In the genomic region with DNA sequence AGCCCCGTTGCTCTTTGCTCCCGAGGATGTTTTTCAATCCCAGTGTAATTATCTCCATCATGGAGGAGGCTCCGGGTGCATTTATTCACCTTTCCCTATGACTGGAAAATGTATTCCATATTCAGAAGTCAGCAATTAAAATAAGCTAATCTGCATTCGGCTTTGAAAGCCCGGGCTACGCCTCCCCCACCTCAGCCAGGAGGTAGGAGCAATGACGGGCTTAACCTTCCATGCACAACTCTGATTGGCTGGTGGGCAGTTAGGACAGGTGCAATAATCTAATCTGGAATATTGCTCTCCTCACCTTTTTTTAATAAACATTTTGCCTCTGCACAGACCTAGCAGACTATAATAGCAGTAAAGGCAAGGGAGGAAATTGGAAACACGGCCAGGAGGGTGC, we compare ENCODE assay signal across 27 mouse cellular contexts.
"Had no signal": no experiment of that assay in that cellular context is flagged by ENCODE, and none has a peak within 500 bp of the region (broad histone marks: within the 10 kb centered on the region; RNA-seq: fewer than 3 reads in every experiment).

No protein-coding gene starts in this region.

- H3K27ac ChIP-seq: embryonic facial prominence, embryonic 10.5 days; embryonic facial prominence, embryonic 12.5 days; embryonic facial prominence, embryonic 13.5 days; embryonic facial prominence, embryonic 15.5 days; forebrain, embryonic 10.5 days; forebrain, embryonic 12.5 days; forebrain, embryonic 15.5 days; gastrocnemius, adult 2 months; heart, adult 2 months had no signal

- H3K4me2 ChIP-seq: embryonic facial prominence, embryonic 12.5 days; embryonic facial prominence, embryonic 13.5 days; embryonic facial prominence, embryonic 15.5 days; forebrain, embryonic 12.5 days; forebrain, embryonic 15.5 days had no signal

- DNase-seq: cerebellum, adult 18-20 months; cerebellum, adult 2 months; cerebellum, adult 8-10 months; cerebellum, adult 9-10 months; cerebellum, adult 9-11 months; cerebellum, postnatal 10 days; cerebellum, postnatal 14 days; cerebellum, postnatal 25 days; cerebellum, postnatal 36 days; embryo, embryonic 11 days; gastrocnemius, adult 2 months; gastrocnemius, postnatal 10 days; gastrocnemius, postnatal 14 days; gastrocnemius, postnatal 25 days; gastrocnemius, postnatal 36 days; heart, adult 18-20 months; heart, adult 2 months had no signal

- H3K9me3 ChIP-seq: embryonic facial prominence, embryonic 10.5 days; embryonic facial prominence, embryonic 12.5 days; embryonic facial prominence, embryonic 13.5 days; embryonic facial prominence, embryonic 15.5 days; forebrain, embryonic 10.5 days; forebrain, embryonic 12.5 days; forebrain, embryonic 15.5 days had no signal

- H3K4me1 ChIP-seq: forebrain, embryonic 12.5 days; forebrain, embryonic 15.5 days had no signal

- H3K9ac ChIP-seq: embryonic facial prominence, embryonic 12.5 days; embryonic facial prominence, embryonic 13.5 days; embryonic facial prominence, embryonic 15.5 days; forebrain, embryonic 12.5 days; forebrain, embryonic 15.5 days had no signal

- H3K27me3 ChIP-seq: embryonic facial prominence, embryonic 12.5 days; embryonic facial prominence, embryonic 13.5 days; embryonic facial prominence, embryonic 15.5 days; forebrain, embryonic 12.5 days; forebrain, embryonic 15.5 days had no signal

- H3K4me3 ChIP-seq: embryonic facial prominence, embryonic 10.5 days; embryonic facial prominence, embryonic 12.5 days; embryonic facial prominence, embryonic 13.5 days; embryonic facial prominence, embryonic 15.5 days; erythroblast, embryonic 14.5 days; forebrain, embryonic 10.5 days; forebrain, embryonic 12.5 days; forebrain, embryonic 15.5 days; gastrocnemius, adult 2 months; heart, adult 2 months had no signal

- H3K36me3 ChIP-seq: embryonic facial prominence, embryonic 10.5 days; embryonic facial prominence, embryonic 12.5 days; embryonic facial prominence, embryonic 13.5 days; embryonic facial prominence, embryonic 15.5 days; forebrain, embryonic 10.5 days; forebrain, embryonic 12.5 days; forebrain, embryonic 15.5 days had no signal

- ATAC-seq: forebrain, embryonic 14.5 days; forebrain, embryonic 15.5 days; forebrain, embryonic 16.5 days had no signal
